Mouse (Mus musculus): ENCODE results near the gene Zbtb42.

Gene Zbtb42

DNA sequence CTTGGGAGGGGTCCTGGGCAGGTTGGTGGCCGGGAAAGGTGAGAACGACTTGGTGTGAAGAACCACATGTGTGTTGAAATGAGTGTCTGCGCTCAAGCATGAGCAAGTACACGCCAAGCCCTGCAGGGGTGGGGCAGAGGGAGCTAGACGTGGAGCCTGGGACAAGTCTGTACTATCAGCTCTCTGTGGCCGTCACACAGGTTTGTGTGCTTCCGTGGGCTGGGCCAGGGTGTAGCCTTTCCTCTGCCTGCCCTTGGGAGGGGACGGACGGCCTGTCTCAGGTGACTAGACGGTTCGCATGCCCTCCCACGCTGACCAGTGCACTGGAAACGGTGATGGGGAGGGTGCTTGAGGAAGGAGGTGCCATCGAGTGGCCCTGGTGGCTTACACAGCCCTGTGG lies 52.2 kb downstream of the Zbtb42 start:
- no peak for DNase-seq (ENCODE audit: low spot score in 2 of 2)

Data from thymus, postnatal 10 days (tissue).